Mouse (Mus musculus) ES-Bruce4 (cell line): ENCODE data around the gene Dnajc7. TPM values are rescaled to one million over a fixed set of nuclear protein-coding genes. Genes with fewer than 3 reads are reported as not detected.

Experiments
- H3K27ac ChIP-seq: 2 replicates; pipeline ENCODE4 v1.5.1; 2012; ENCODE audit warnings: low read length, inconsistent platforms; ENCODE audit not compliant: insufficient read depth
- H3K27me3 ChIP-seq: 2 replicates; pipeline ENCODE4 v1.6.1; 2012; ENCODE audit warnings: mild to moderate bottlenecking, low read length, inconsistent platforms; ENCODE audit not compliant: control insufficient read depth, poor library complexity, insufficient read depth, severe bottlenecking
- H3K36me3 ChIP-seq: 2 replicates; pipeline ENCODE4 v1.6.1; 2012; ENCODE audit warnings: inconsistent platforms, mild to moderate bottlenecking, low read length, moderate library complexity; ENCODE audit not compliant: control insufficient read depth, poor library complexity, insufficient read depth, severe bottlenecking
- H3K4me1 ChIP-seq: one replicate; pipeline ENCODE4 v1.8.1; 2011; ENCODE audit warnings: low read length; ENCODE audit not compliant: control insufficient read depth, insufficient read depth
- H3K4me3 ChIP-seq: 2 replicates; pipeline ENCODE4 v1.5.1; 2011; ENCODE audit warnings: low read depth, mild to moderate bottlenecking, low read length
- H3K9ac ChIP-seq: 2 replicates; pipeline ENCODE4 v1.6.1; 2012; ENCODE audit warnings: low read depth, mild to moderate bottlenecking, inconsistent platforms; ENCODE audit not compliant: poor library complexity, severe bottlenecking
- H3K9me3 ChIP-seq: replicated peaks from 2 replicates; pipeline ENCODE4 v1.6.1; 2012; ENCODE audit warnings: mild to moderate bottlenecking, low read length, inconsistent platforms; ENCODE audit not compliant: control insufficient read depth, poor library complexity, insufficient read depth, severe bottlenecking
- CTCF ChIP-seq: IDR thresholded peaks from one replicate; pipeline ENCODE4 v1.8.1; 2011; ENCODE audit warnings: low read depth, low read length
- EP300 ChIP-seq: IDR thresholded peaks from 2 replicates; pipeline ENCODE4 v1.6.1; 2011; ENCODE audit warnings: low read depth, low read length; ENCODE audit not compliant: insufficient read depth
- POLR2A ChIP-seq: IDR thresholded peaks from one replicate; pipeline ENCODE4 v1.8.1; 2011; ENCODE audit warnings: low read length; ENCODE audit not compliant: insufficient read depth
- polyA plus RNA-seq: library from polyadenylated mRNA; stranded (reverse); fragments of >200 nt; gene quantifications from 2 replicates; pipeline ENCODE4 v1.2.4, GENCODE M21; 2011; ENCODE audit warnings: low read depth; ENCODE audit not compliant: missing spikeins, insufficient read depth, insufficient read length

The Dnajc7 gene
- polyA plus RNA-seq, 1 experiment, result 369 TPM

DNA sequence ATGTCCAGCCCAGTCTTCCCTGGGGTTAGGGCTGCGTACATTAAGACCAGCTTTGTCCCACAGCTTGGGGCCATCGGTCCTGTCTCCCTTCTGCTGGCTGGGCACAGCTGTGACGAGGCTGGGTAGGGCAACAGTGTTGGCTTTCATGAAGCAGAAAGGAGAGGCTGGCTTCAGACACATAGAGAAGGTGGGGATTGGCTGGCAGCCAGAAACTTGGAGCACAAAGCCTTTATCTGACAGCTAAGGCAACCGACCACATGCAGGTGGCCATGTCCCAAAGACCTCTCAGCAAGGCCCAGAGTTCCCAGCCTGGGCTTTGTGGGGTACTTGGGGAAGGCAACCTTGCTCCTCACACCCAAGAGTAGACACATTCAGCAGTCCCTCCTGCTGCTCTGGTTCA is 38.2 kb downstream of the Dnajc7 start:
- no peaks in the 10 kb centered on the region for H3K4me1 ChIP-seq
- TF ChIP-seq CTCF, result no peak
- no peak for TF ChIP-seq EP300
- TF ChIP-seq POLR2A, result no peak
- peaks cover 53% of the 10 kb centered on the region for H3K36me3 ChIP-seq
- H3K4me3 ChIP-seq, result no peak overlapping the region
- no peaks in the 10 kb centered on the region for H3K27me3 ChIP-seq
- H3K9ac ChIP-seq, result no peak overlapping the region
- H3K9me3 ChIP-seq, result no peaks in the 10 kb centered on the region
- H3K27ac ChIP-seq, result no peak overlapping the region

DNA sequence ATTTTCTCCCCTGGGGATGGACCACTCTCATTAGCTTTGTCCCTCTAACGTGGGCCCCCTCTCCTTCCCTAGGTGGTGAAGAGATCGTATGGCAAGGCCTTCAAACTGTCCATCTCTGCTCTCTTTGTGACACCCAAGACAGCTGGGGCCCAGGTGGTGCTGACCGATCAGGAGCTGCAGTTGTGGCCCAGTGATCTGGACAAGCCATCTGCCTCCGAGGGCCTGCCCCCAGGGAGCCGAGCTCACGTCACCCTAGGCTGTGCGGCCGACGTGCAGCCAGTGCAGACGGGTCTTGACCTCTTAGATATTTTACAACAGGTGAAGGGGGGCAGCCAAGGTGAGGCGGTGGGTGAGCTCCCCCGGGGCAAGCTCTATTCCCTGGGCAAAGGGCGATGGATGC is 39.7 kb downstream of the Dnajc7 start:
- Histone ChIP-seq H3K36me3 (peaks cover 39% of the 10 kb centered on the region), H3K9ac (no peak overlapping the region), H3K9me3 (no peaks in the 10 kb centered on the region), H3K27ac (no peak overlapping the region), H3K4me3 (no peak overlapping the region), H3K27me3 (no peaks in the 10 kb centered on the region), H3K4me1 (no peaks in the 10 kb centered on the region)
- TF ChIP-seq POLR2A, result no peak
- no peak for TF ChIP-seq EP300
- TF ChIP-seq CTCF, result no peak

DNA sequence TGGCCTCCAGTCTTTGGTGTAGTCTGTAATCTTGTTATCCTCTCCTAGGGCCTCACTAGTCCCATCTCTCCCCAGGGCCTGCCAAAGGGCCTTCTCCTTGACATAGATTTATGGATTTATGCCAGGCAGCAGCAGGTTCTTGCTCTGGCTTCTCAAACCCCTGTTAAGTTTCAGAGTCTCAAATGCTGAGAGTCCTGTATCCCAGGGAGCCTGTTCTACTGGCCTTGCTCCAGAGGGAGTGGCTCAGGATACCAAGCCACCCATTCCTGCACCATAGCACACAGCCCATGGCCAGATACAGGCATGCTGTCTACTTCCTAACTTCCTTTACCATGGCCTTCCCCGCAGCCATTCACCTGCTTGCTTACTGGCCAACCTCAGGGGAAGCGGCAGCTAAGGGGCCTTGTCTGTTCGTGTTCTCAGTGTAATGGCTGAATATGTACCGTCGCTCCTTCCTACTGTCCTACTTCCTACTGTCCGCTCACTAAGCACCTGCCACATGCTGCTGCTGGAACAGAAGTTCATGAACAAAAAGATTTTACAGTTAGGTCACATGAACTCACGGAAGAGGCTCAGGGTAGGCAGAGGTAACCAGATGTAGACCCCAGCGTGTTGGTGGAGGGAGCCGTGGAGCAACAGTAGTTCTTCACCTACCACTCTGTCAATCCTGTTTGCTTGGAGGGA is 40.7 kb downstream of the Dnajc7 start:
- TF ChIP-seq POLR2A (no peak), CTCF (no peak), EP300 (no peak)
- no peaks in the 10 kb centered on the region for H3K27me3 ChIP-seq
- peaks cover 28% of the 10 kb centered on the region for H3K36me3 ChIP-seq
- no peak overlapping the region for H3K4me3 ChIP-seq
- H3K4me1 ChIP-seq, result no peaks in the 10 kb centered on the region
- no peak overlapping the region for H3K9ac ChIP-seq
- no peak overlapping the region for H3K27ac ChIP-seq
- H3K9me3 ChIP-seq, result no peaks in the 10 kb centered on the region

DNA sequence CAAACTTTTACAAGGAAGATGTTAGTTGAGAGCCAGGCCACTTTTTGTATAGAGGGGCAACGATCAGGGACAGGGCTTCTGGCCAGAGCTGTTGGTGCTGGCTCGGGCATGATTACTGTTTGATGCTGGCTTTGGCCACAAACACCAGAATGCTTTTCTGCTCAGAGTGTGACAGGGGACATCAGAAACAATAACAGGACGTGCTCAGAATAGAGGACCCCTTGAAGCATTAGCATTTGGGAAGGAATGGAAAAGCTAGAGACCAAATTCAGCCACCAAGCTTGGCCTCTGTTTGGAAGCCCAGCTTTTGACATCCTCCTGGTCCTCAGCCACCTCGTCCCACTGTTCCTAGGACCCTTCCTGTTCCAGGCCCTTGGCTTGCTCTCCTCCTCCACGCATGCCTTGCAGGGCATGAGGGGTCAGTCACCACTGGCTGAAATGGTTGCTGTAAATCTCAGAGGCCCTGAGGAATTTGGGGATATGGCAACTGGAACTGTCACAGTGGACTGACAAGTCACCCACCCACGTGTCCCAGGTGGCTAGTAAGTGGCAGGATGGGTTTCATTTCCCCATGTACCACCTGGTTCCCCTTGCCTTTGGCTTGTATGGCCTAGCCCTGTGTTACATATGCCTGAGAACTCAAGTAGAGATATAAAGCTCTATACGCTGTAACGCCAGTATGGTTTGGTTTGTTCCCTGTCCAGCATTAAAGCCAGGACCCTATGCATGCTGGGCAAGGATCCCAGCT is 41.9 kb downstream of the Dnajc7 start:
- Histone ChIP-seq H3K4me1 (no peaks in the 10 kb centered on the region), H3K4me3 (no peak overlapping the region), H3K9ac (no peak overlapping the region), H3K27ac (no peak overlapping the region), H3K27me3 (no peaks in the 10 kb centered on the region), H3K9me3 (no peaks in the 10 kb centered on the region), H3K36me3 (peaks cover 16% of the 10 kb centered on the region)
- TF ChIP-seq POLR2A, result no peak
- no peak for TF ChIP-seq CTCF
- no peak for TF ChIP-seq EP300

DNA sequence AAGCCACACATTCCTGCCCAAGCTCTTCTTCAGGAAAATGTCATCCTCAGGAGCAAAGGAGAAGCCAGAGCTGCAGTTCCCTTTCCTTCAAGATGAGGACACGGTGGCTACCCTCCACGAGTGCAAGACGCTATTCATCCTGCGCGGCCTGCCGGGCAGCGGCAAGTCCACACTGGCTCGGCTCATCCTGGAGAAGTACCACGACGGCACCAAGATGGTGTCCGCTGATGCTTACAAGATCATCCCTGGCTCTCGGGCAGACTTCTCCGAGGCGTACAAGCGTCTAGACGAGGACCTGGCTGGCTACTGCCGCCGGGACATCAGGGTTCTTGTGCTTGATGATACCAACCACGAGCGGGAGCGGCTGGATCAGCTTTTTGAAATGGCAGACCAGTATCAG is 43.7 kb downstream of the Dnajc7 start:
- Histone ChIP-seq H3K9ac (no peak overlapping the region), H3K9me3 (no peaks in the 10 kb centered on the region), H3K4me3 (no peak overlapping the region), H3K27me3 (no peaks in the 10 kb centered on the region), H3K4me1 (no peaks in the 10 kb centered on the region), H3K36me3 (no peaks in the 10 kb centered on the region), H3K27ac (no peak overlapping the region)
- TF ChIP-seq POLR2A (no peak), EP300 (no peak), CTCF (no peak)

DNA sequence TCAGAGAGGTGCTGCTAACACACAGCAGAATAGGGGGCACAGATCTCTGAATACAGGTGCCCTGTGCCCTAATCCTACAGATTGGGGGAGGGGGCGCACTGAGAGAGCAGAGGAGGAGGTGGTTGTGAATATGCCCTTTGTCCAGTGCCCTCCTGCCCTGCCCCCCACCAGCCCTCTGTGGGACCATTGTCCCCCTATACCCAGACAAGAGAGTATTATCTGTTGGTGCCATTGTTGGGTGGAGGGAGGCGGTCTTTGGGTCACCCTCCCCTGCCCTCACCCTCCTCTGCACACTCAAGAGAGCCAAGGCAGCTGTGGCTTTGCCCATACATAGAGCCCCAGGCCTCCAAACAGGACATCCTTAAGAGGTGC is 44.5 kb downstream of the Dnajc7 start:
- H3K9ac ChIP-seq, result peak overlapping the region; percentile 59; the same call in 1 of the 2 replicates
- H3K4me3 ChIP-seq, result peak overlapping the region; percentile 57; the same call in 1 of the 2 replicates
- H3K27me3 ChIP-seq, result no peaks in the 10 kb centered on the region
- no peak overlapping the region for H3K27ac ChIP-seq
- no peaks in the 10 kb centered on the region for H3K9me3 ChIP-seq
- TF ChIP-seq EP300 (no peak), POLR2A (no peak), CTCF (no peak)
- no peaks in the 10 kb centered on the region for H3K4me1 ChIP-seq
- H3K36me3 ChIP-seq, result no peaks in the 10 kb centered on the region
